Mouse (Mus musculus) neural tube, embryonic 15.5 days (tissue): ENCODE measurements around the gene Hmgcll1. TPM values are rescaled to one million over a fixed set of nuclear protein-coding genes. Genes with fewer than 3 reads are reported as not detected.

Experiments used
- ATAC-seq: fragments of 200-750 bp; cut with Nextera tagmentation; 2 replicates; pipeline ENCODE4 v1.8.0; 2017; ENCODE audit warnings: mild to moderate bottlenecking, moderate TSS enrichment, moderate library complexity; ENCODE audit not compliant: low FRiP score
- H3K27ac ChIP-seq: fragments of 300-500 bp; sonication (generic); replicated peaks from 2 replicates; pipeline ENCODE4 v1.5.1; 2015; ENCODE audit warnings: mild to moderate bottlenecking, inconsistent platforms
- H3K27me3 ChIP-seq: fragments of 300-500 bp; sonication (generic); replicated peaks from 2 replicates; pipeline ENCODE4 v1.6.1; 2015; ENCODE audit warnings: inconsistent platforms
- H3K36me3 ChIP-seq: fragments of 300-500 bp; sonication (generic); 2 replicates; pipeline ENCODE4 v1.6.1; 2015; ENCODE audit warnings: inconsistent platforms
- H3K4me1 ChIP-seq: fragments of 300-500 bp; sonication (generic); 2 replicates; pipeline ENCODE4 v1.6.1; 2015; ENCODE audit warnings: inconsistent platforms
- H3K4me2 ChIP-seq: fragments of 300-500 bp; sonication (generic); 2 replicates; pipeline ENCODE4 v1.6.1; 2015; ENCODE audit warnings: inconsistent platforms, mild to moderate bottlenecking, moderate library complexity
- H3K4me3 ChIP-seq: fragments of 300-500 bp; sonication (generic); replicated peaks from 2 replicates; pipeline ENCODE4 v1.5.1; 2015; ENCODE audit warnings: mild to moderate bottlenecking, inconsistent platforms
- H3K9ac ChIP-seq: fragments of 300-500 bp; sonication (generic); replicated peaks from 2 replicates; pipeline ENCODE4 v1.6.1; 2015; ENCODE audit warnings: mild to moderate bottlenecking, inconsistent platforms
- H3K9me3 ChIP-seq: fragments of 300-500 bp; sonication (generic); replicated peaks from 2 replicates; pipeline ENCODE4 v1.6.1; 2016; ENCODE audit warnings: inconsistent platforms
- WGBS: fragments of 180-500 bp; shearing (Covaris S2); methylation state at CpG from one replicate; pipeline ENCODE4 v1.1.7; 2015; ENCODE audit warnings: mixed read lengths; 5-methylcytosine and 5-hydroxymethylcytosine counted together
- polyA plus RNA-seq: library from polyadenylated mRNA; unstranded; fragments of >200 nt; fragmentation: Nextera tagmentation; extraction: Ambion mirVana; gene quantifications from 2 replicates; pipeline ENCODE4 v1.2.1, GENCODE M21; 2015

Gene Hmgcll1
- polyA plus RNA-seq, 1 experiment from 2014 or later: 21.9 TPM

DNA sequence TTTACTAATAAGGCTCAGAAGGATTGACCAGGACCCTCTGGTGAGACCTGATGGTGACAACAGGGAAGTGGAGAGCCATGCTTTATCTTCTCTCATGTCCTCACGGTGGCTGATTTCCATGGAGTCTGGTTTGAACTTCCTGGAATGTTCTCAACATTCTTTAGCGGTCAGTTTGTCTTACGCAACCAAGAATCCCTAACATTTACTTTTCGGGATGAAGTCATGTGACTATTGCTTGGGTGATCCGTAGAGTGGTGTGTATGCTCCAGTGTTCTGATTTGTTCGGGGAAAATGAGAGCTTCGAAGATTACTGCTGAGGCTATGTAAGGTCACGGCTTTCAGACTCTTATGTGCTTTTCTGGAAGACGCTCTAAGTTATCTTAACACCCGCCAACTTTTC is 1.9 kb downstream of the Hmgcll1 start:
- no peak for ATAC-seq
- no peaks in the 10 kb centered on the region for H3K36me3 ChIP-seq
- H3K4me3 ChIP-seq: no peak overlapping the region
- no peak overlapping the region for H3K27ac ChIP-seq
- H3K27me3 ChIP-seq: no peaks in the 10 kb centered on the region
- H3K9ac ChIP-seq: no peak overlapping the region
- 94% methylated on average over 10 of the region's 10 CpGs for WGBS
- no peaks in the 10 kb centered on the region for H3K9me3 ChIP-seq
- H3K4me1 ChIP-seq: peaks cover 16% of the 10 kb centered on the region
- H3K4me2 ChIP-seq: no peak overlapping the region

GRCm38 (mm10) chr9:76023551-76023973 is 8.9 kb downstream of the Hmgcll1 start:
- ATAC-seq: peak; percentile 53; the same call in 1 of the 2 replicates
- Histone ChIP-seq H3K9ac (no peak overlapping the region), H3K9me3 (no peaks in the 10 kb centered on the region), H3K4me3 (no peak overlapping the region), H3K27me3 (no peaks in the 10 kb centered on the region), H3K4me2 (no peak overlapping the region), H3K36me3 (no peaks in the 10 kb centered on the region), H3K27ac (no peak overlapping the region), H3K4me1 (no peaks in the 10 kb centered on the region)
- WGBS: 51% methylated on average over 5 of the region's 5 CpGs

- WGBS: 59% methylated on average over 5 of the region's 5 CpGs
- no peak overlapping the region for H3K4me2 ChIP-seq
- ATAC-seq: no peak
- H3K27ac ChIP-seq: no peak overlapping the region
- H3K36me3 ChIP-seq: no peaks in the 10 kb centered on the region
- H3K27me3 ChIP-seq: no peaks in the 10 kb centered on the region
- no peaks in the 10 kb centered on the region for H3K9me3 ChIP-seq
- H3K9ac ChIP-seq: no peak overlapping the region
- no peak overlapping the region for H3K4me3 ChIP-seq
- H3K4me1 ChIP-seq: no peaks in the 10 kb centered on the region
Measured at GRCm38 (mm10) chr9:76024277-76025246, 9.9 kb downstream of the Hmgcll1 start.

- no peaks in the 10 kb centered on the region for H3K9me3 ChIP-seq
- H3K27ac ChIP-seq: no peak overlapping the region
- no peaks in the 10 kb centered on the region for H3K36me3 ChIP-seq
- H3K27me3 ChIP-seq: no peaks in the 10 kb centered on the region
- no peak overlapping the region for H3K4me2 ChIP-seq
- no peak overlapping the region for H3K9ac ChIP-seq
- no peak for ATAC-seq
- H3K4me3 ChIP-seq: no peak overlapping the region
- 84% methylated on average over 16 of the region's 16 CpGs for WGBS
- H3K4me1 ChIP-seq: no peaks in the 10 kb centered on the region
Measured at GRCm38 (mm10) chr9:76029471-76030199, 15.0 kb downstream of the Hmgcll1 start.

- H3K27me3 ChIP-seq: no peaks in the 10 kb centered on the region
- no peak for ATAC-seq
- H3K36me3 ChIP-seq: no peaks in the 10 kb centered on the region
- H3K4me1 ChIP-seq: peaks cover 16% of the 10 kb centered on the region
- no peak overlapping the region for H3K4me2 ChIP-seq
- no peak overlapping the region for H3K27ac ChIP-seq
- 22% methylated on average over 7 of the region's 7 CpGs for WGBS
- H3K4me3 ChIP-seq: no peak overlapping the region
- H3K9ac ChIP-seq: no peak overlapping the region
- H3K9me3 ChIP-seq: no peaks in the 10 kb centered on the region
Measured at GRCm38 (mm10) chr9:76035058-76035457, 20.4 kb downstream of the Hmgcll1 start.

- H3K36me3 ChIP-seq: no peaks in the 10 kb centered on the region
- no peaks in the 10 kb centered on the region for H3K9me3 ChIP-seq
- H3K27ac ChIP-seq: no peak overlapping the region
- peaks cover 16% of the 10 kb centered on the region for H3K4me1 ChIP-seq
- H3K4me3 ChIP-seq: no peak overlapping the region
- no peak for ATAC-seq
- WGBS: 50% methylated on average over 9 of the region's 9 CpGs
- H3K4me2 ChIP-seq: no peak overlapping the region
- no peaks in the 10 kb centered on the region for H3K27me3 ChIP-seq
- H3K9ac ChIP-seq: no peak overlapping the region
Measured at GRCm38 (mm10) chr9:76038327-76039103, 23.9 kb downstream of the Hmgcll1 start.

DNA sequence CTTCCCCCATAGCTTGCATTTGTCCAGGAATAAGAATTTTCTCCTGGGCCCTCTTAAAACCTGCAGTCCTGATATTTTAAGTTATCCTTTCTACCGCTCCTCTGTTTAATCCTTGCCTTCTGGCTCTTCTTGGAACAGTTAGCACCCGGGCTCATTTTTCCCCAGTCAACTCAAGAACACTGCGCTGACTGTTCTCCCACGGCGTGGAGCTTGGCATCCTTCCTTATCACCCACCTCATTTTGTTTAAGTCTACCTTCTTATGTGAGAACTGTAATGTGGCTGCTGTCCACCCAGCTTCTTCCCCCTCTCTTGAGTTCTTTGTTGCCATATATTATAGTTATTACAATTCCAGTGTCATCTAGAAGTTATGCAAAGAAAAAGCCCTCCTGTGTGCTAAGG is 25.1 kb downstream of the Hmgcll1 start:
- H3K9me3 ChIP-seq: no peaks in the 10 kb centered on the region
- no peak for ATAC-seq
- no peak overlapping the region for H3K9ac ChIP-seq
- H3K27me3 ChIP-seq: no peaks in the 10 kb centered on the region
- H3K4me3 ChIP-seq: no peak overlapping the region
- no peak overlapping the region for H3K4me2 ChIP-seq
- H3K27ac ChIP-seq: no peak overlapping the region
- 87% methylated on average over 5 of the region's 5 CpGs for WGBS
- H3K36me3 ChIP-seq: no peaks in the 10 kb centered on the region
- peaks cover 16% of the 10 kb centered on the region for H3K4me1 ChIP-seq

- WGBS: 50% methylated on average over 5 of the region's 5 CpGs
- ATAC-seq: no peak
- no peaks in the 10 kb centered on the region for H3K27me3 ChIP-seq
Measured at GRCm38 (mm10) chr9:76043341-76043740, 28.7 kb downstream of the Hmgcll1 start.

GRCm38 (mm10) chr9:76060935-76061334 is 46.3 kb downstream of the Hmgcll1 start:
- Histone ChIP-seq H3K4me2 (no peak overlapping the region), H3K4me3 (no peak overlapping the region), H3K4me1 (no peaks in the 10 kb centered on the region), H3K27me3 (no peaks in the 10 kb centered on the region), H3K9me3 (no peaks in the 10 kb centered on the region), H3K27ac (no peak overlapping the region), H3K9ac (no peak overlapping the region), H3K36me3 (peaks cover 3% of the 10 kb centered on the region; the same call in 1 of the 2 replicates)
- WGBS: 71% methylated on average over 3 of the region's 3 CpGs
- ATAC-seq: no peak

More at GRCm38 (mm10) chr9:76043341-76043740, 28.7 kb downstream of the Hmgcll1 start:
- no peak overlapping the region for H3K4me3 ChIP-seq
- H3K9me3 ChIP-seq: no peaks in the 10 kb centered on the region
- H3K4me2 ChIP-seq: no peak overlapping the region
- no peak overlapping the region for H3K27ac ChIP-seq
- peaks cover 6% of the 10 kb centered on the region for H3K4me1 ChIP-seq
- H3K9ac ChIP-seq: no peak overlapping the region
- no peaks in the 10 kb centered on the region for H3K36me3 ChIP-seq

GRCm38 (mm10) chr9:76061492-76061891 is 46.8 kb downstream of the Hmgcll1 start:
- 72% methylated on average over 4 of the region's 4 CpGs for WGBS
- no peak for ATAC-seq

GRCm38 (mm10) chr9:76064164-76064563 is 49.5 kb downstream of the Hmgcll1 start:
- Histone ChIP-seq H3K27ac (no peak overlapping the region), H3K9ac (no peak overlapping the region), H3K4me1 (no peaks in the 10 kb centered on the region), H3K27me3 (no peaks in the 10 kb centered on the region), H3K9me3 (no peaks in the 10 kb centered on the region), H3K4me2 (no peak overlapping the region), H3K36me3 (no peaks in the 10 kb centered on the region), H3K4me3 (no peak overlapping the region)
- no peak for ATAC-seq
- WGBS: 65% methylated on average over 2 of the region's 2 CpGs

More at GRCm38 (mm10) chr9:76061492-76061891, 46.8 kb downstream of the Hmgcll1 start:
- no peak overlapping the region for H3K4me3 ChIP-seq
- H3K4me2 ChIP-seq: no peak overlapping the region
- peaks cover 3% of the 10 kb centered on the region; the same call in 1 of the 2 replicates for H3K36me3 ChIP-seq
- no peak overlapping the region for H3K27ac ChIP-seq
- H3K4me1 ChIP-seq: no peaks in the 10 kb centered on the region
- no peaks in the 10 kb centered on the region for H3K9me3 ChIP-seq
- no peak overlapping the region for H3K9ac ChIP-seq
- no peaks in the 10 kb centered on the region for H3K27me3 ChIP-seq
